Mouse (Mus musculus): ENCODE measurements around the gene Slc25a12. TPM values are rescaled to one million over a fixed set of nuclear protein-coding genes. Genes with fewer than 3 reads are reported as not detected.

Gene Slc25a12
- polyA plus RNA-seq, 1 experiment from 2014 or later: 40.4 TPM

GRCm38 (mm10) chr2:71353306-71354054 is 14.1 kb downstream of the Slc25a12 start:
- H3K4me3 ChIP-seq (ENCODE audit: low read depth, low read length): no peak overlapping the region
- no peak overlapping the region for H3K27ac ChIP-seq (ENCODE audit: low read depth, low read length)
- H3K4me1 ChIP-seq (ENCODE audit: control insufficient read depth, insufficient read depth, low read length): peaks cover 5% of the 10 kb centered on the region
- no peak overlapping the region for H3K9ac ChIP-seq (ENCODE audit: low read length)
- no peak overlapping the region for H3K4me2 ChIP-seq (ENCODE audit: low read depth)
- DNase-seq (ENCODE audit: low spot score) (peak; percentile 15), ATAC-seq (ENCODE audit: insufficient read depth, low FRiP score, low TSS enrichment) (no peak)
- H3K9me3 ChIP-seq (ENCODE audit: control insufficient read depth, low read length): no peaks in the 10 kb centered on the region
- H3K36me3 ChIP-seq (ENCODE audit: control insufficient read depth, insufficient read depth, low read length): no peaks in the 10 kb centered on the region
- H3K27me3 ChIP-seq (ENCODE audit: control insufficient read depth, insufficient read depth, low read length): no peaks in the 10 kb centered on the region
- 45% methylated on average over 10 of the region's 10 CpGs for WGBS

DNA sequence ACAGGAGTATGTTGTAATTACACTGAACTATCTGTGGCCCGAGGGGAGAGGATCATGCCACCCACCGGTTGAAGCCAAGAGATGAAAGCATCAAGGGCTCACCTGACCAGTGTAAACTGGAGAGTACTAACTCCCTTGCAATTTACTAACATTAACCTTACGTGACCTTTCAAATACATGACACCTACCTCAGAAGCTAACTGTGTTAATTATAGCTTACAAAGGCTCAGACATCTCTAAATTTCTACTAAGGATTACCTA is 15.9 kb downstream of the Slc25a12 start:
- Histone ChIP-seq H3K4me3 (ENCODE audit: low read depth, low read length) (no peak overlapping the region), H3K4me2 (ENCODE audit: low read depth) (no peak overlapping the region), H3K9me3 (ENCODE audit: control insufficient read depth, low read length) (no peaks in the 10 kb centered on the region), H3K27ac (ENCODE audit: low read depth, low read length) (no peak overlapping the region), H3K36me3 (ENCODE audit: control insufficient read depth, insufficient read depth, low read length) (no peaks in the 10 kb centered on the region), H3K9ac (ENCODE audit: low read length) (no peak overlapping the region), H3K27me3 (ENCODE audit: control insufficient read depth, insufficient read depth, low read length) (no peaks in the 10 kb centered on the region), H3K4me1 (ENCODE audit: control insufficient read depth, insufficient read depth, low read length) (peaks cover 5% of the 10 kb centered on the region)
- DNase-seq (ENCODE audit: low spot score) (no peak), ATAC-seq (ENCODE audit: insufficient read depth, low FRiP score, low TSS enrichment) (no peak)
- 86% methylated on average over 3 of the region's 3 CpGs for WGBS

DNA sequence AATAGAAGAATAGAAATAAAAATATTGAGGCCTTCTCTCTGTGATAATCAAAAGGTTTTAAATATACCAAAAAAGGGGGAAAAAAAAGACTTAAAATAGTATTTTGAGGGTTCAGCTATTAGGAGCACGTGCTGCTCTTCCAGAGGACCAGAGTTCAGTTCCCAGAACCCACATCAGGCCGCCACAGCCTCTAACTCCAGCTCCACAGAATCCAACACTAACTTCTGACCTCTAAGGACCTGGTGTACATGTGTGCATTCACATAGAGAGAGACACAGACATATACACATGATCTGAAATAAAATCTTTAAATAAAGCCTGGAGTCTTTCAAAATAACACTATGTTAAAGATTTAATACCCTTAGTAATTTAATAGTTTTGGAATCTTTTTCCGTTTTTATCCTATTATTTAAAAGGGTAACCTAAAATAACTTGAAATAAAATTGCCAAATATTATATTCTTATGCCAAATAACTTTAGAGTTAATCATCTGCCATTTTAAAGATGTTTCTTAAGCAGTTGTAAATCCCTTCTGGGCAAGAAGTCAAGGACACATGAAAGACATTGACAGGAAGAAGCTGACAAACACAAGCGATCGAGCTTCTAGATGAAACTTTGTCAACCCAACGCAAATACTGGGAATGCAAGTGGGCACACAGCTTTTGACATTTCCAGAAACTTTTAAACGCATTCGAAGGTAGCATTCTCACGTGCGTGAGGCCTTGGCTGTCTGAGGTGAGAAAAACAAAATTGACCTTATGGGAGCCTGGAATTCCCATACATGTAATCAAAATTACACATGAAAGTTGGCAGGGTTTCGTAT is 16.4 kb downstream of the Slc25a12 start:
- H3K9me3 ChIP-seq (ENCODE audit: control insufficient read depth, low read length): no peaks in the 10 kb centered on the region
- peaks cover 5% of the 10 kb centered on the region for H3K4me1 ChIP-seq (ENCODE audit: control insufficient read depth, insufficient read depth, low read length)
- H3K4me3 ChIP-seq (ENCODE audit: low read depth, low read length): no peak overlapping the region
- 89% methylated on average over 11 of the region's 11 CpGs for WGBS
- H3K27ac ChIP-seq (ENCODE audit: low read depth, low read length): no peak overlapping the region
- no peaks in the 10 kb centered on the region for H3K36me3 ChIP-seq (ENCODE audit: control insufficient read depth, insufficient read depth, low read length)
- H3K9ac ChIP-seq (ENCODE audit: low read length): no peak overlapping the region
- DNase-seq (ENCODE audit: low spot score) (no peak), ATAC-seq (ENCODE audit: insufficient read depth, low FRiP score, low TSS enrichment) (no peak)
- H3K4me2 ChIP-seq (ENCODE audit: low read depth): no peak overlapping the region
- H3K27me3 ChIP-seq (ENCODE audit: control insufficient read depth, insufficient read depth, low read length): no peaks in the 10 kb centered on the region

GRCm38 (mm10) chr2:71350181-71350580 is 17.4 kb downstream of the Slc25a12 start:
- Histone ChIP-seq H3K9ac (ENCODE audit: low read length) (no peak overlapping the region), H3K4me1 (ENCODE audit: control insufficient read depth, insufficient read depth, low read length) (peaks cover 5% of the 10 kb centered on the region), H3K27ac (ENCODE audit: low read depth, low read length) (no peak overlapping the region), H3K4me3 (ENCODE audit: low read depth, low read length) (no peak overlapping the region), H3K4me2 (ENCODE audit: low read depth) (no peak overlapping the region), H3K36me3 (ENCODE audit: control insufficient read depth, insufficient read depth, low read length) (no peaks in the 10 kb centered on the region), H3K27me3 (ENCODE audit: control insufficient read depth, insufficient read depth, low read length) (no peaks in the 10 kb centered on the region), H3K9me3 (ENCODE audit: control insufficient read depth, low read length) (no peaks in the 10 kb centered on the region)
- ATAC-seq (ENCODE audit: insufficient read depth, low FRiP score, low TSS enrichment): no peak
- DNase-seq (ENCODE audit: low spot score): no peak
- WGBS: 82% methylated on average over 7 of the region's 7 CpGs

DNA sequence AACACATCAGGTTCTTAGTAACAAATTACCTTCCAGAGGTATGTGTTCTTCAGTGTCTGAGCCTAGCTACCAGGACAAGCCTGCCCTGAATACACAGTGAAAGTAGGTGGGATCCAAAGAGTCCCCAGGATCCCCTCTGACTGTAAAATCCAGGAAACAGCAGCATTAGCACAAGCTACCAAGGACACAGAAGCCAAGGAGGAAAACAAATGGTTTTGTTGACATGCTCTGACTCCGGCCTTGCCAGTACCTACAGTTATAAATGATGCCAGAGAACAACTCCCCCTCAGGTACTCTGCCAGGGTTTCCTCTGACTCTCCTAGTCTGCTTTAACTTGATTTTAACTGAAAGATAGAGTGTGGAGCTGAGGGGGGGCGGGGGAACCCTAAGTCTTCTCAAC is 18.0 kb downstream of the Slc25a12 start:
- Histone ChIP-seq H3K4me1 (ENCODE audit: control insufficient read depth, insufficient read depth, low read length) (peaks cover 5% of the 10 kb centered on the region), H3K36me3 (ENCODE audit: control insufficient read depth, insufficient read depth, low read length) (no peaks in the 10 kb centered on the region), H3K4me2 (ENCODE audit: low read depth) (no peak overlapping the region), H3K27me3 (ENCODE audit: control insufficient read depth, insufficient read depth, low read length) (no peaks in the 10 kb centered on the region), H3K9me3 (ENCODE audit: control insufficient read depth, low read length) (no peaks in the 10 kb centered on the region), H3K27ac (ENCODE audit: low read depth, low read length) (no peak overlapping the region), H3K4me3 (ENCODE audit: low read depth, low read length) (no peak overlapping the region), H3K9ac (ENCODE audit: low read length) (no peak overlapping the region)
- no peak for ATAC-seq (ENCODE audit: insufficient read depth, low FRiP score, low TSS enrichment)
- 81% methylated on average over 2 of the region's 2 CpGs for WGBS
- DNase-seq (ENCODE audit: low spot score): no peak

GRCm38 (mm10) chr2:71347732-71348490 is 19.6 kb downstream of the Slc25a12 start:
- WGBS: 94% methylated on average over 20 of the region's 20 CpGs
- H3K36me3 ChIP-seq (ENCODE audit: control insufficient read depth, insufficient read depth, low read length): no peaks in the 10 kb centered on the region
- H3K27me3 ChIP-seq (ENCODE audit: control insufficient read depth, insufficient read depth, low read length): no peaks in the 10 kb centered on the region
- no peak overlapping the region for H3K4me3 ChIP-seq (ENCODE audit: low read depth, low read length)
- H3K4me2 ChIP-seq (ENCODE audit: low read depth): no peak overlapping the region
- H3K27ac ChIP-seq (ENCODE audit: low read depth, low read length): no peak overlapping the region
- no peak for DNase-seq (ENCODE audit: low spot score)
- H3K4me1 ChIP-seq (ENCODE audit: control insufficient read depth, insufficient read depth, low read length): no peaks in the 10 kb centered on the region
- no peaks in the 10 kb centered on the region for H3K9me3 ChIP-seq (ENCODE audit: control insufficient read depth, low read length)
- ATAC-seq (ENCODE audit: insufficient read depth, low FRiP score, low TSS enrichment): no peak
- no peak overlapping the region for H3K9ac ChIP-seq (ENCODE audit: low read length)

DNA sequence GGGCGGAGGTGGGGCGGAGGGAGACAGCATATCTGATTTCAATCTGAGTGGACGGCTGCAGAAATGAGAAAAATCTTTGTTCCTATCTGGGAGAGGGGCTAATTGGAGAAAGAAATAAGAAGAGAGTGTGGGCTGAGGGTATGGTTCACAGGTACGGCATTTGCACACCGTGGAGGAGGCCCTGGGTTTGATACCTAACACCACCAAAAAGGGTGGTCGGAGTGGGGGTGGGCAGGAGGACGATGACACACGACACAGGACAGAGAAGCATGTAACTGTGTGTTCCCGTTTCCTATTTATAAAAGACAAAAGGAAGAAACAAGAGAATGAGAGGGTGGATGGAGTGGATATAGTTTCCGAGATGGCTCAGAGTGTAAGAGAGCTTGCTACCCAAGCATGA is 20.4 kb downstream of the Slc25a12 start:
- Histone ChIP-seq H3K9ac (ENCODE audit: low read length) (no peak overlapping the region), H3K4me1 (ENCODE audit: control insufficient read depth, insufficient read depth, low read length) (no peaks in the 10 kb centered on the region), H3K27me3 (ENCODE audit: control insufficient read depth, insufficient read depth, low read length) (no peaks in the 10 kb centered on the region), H3K4me2 (ENCODE audit: low read depth) (no peak overlapping the region), H3K4me3 (ENCODE audit: low read depth, low read length) (no peak overlapping the region), H3K9me3 (ENCODE audit: control insufficient read depth, low read length) (no peaks in the 10 kb centered on the region), H3K27ac (ENCODE audit: low read depth, low read length) (no peak overlapping the region), H3K36me3 (ENCODE audit: control insufficient read depth, insufficient read depth, low read length) (no peaks in the 10 kb centered on the region)
- ATAC-seq (ENCODE audit: insufficient read depth, low FRiP score, low TSS enrichment) (no peak), DNase-seq (ENCODE audit: low spot score) (no peak)
- WGBS: 89% methylated on average over 10 of the region's 10 CpGs

DNA sequence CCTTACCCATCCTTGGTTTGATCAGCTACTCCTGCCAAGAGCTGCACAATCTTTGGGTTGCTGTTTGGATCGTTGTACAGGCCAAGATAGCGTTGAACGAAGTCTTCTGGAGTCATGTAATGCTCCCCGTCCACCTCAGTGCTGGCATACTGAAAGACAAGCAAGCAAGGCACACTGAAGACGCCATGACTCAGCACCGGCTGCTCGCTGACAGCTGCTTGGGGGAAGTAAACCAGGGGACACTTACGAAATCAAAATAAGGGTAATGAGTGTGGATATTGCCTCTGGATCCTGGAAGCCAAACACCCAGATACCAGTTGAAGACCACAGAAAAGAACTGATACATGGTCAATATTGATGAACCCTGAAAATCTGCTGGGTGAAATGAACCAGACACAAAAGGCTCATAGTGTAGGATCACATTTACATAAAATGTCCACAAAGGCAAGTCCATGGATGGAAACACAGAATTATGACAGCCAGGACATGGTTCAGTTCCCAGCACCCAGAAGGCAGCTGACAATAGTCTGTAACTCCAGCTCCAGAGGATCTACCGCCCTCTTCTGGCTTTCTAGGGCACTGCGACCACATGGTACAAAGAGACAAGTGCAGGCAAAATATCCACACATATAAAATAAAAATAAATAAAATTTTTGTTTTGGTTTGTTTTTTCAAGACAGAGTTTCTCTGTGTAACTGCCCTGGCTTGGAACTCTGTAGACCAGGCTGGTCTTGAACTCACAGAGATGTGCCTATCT is 23.5 kb downstream of the Slc25a12 start:
- ATAC-seq (ENCODE audit: insufficient read depth, low FRiP score, low TSS enrichment): no peak
- no peak overlapping the region for H3K9ac ChIP-seq (ENCODE audit: low read length)
- no peaks in the 10 kb centered on the region for H3K4me1 ChIP-seq (ENCODE audit: control insufficient read depth, insufficient read depth, low read length)
- 95% methylated on average over 10 of the region's 10 CpGs for WGBS
- DNase-seq (ENCODE audit: low spot score): no peak
- H3K4me2 ChIP-seq (ENCODE audit: low read depth): no peak overlapping the region
- no peaks in the 10 kb centered on the region for H3K36me3 ChIP-seq (ENCODE audit: control insufficient read depth, insufficient read depth, low read length)
- no peaks in the 10 kb centered on the region for H3K9me3 ChIP-seq (ENCODE audit: control insufficient read depth, low read length)
- H3K27me3 ChIP-seq (ENCODE audit: control insufficient read depth, insufficient read depth, low read length): no peaks in the 10 kb centered on the region
- no peak overlapping the region for H3K27ac ChIP-seq (ENCODE audit: low read depth, low read length)
- no peak overlapping the region for H3K4me3 ChIP-seq (ENCODE audit: low read depth, low read length)

All from neural tube, embryonic 11.5 days (tissue).